Mouse (Mus musculus) C2C12 (cell line): ENCODE results near the gene BC107364. TPM values are rescaled to one million over a fixed set of nuclear protein-coding genes. Genes with fewer than 3 reads are reported as not detected.
"Not testable (repeated sequence)": the region's sequence is repeated elsewhere in the genome, so short reads cannot be mapped to it uniquely, and the experiment has no call there.

Experiments used
- H3K27me3 ChIP-seq: one replicate; pipeline ENCODE4 v1.6.1; 2011; ENCODE audit not compliant: control insufficient read depth, insufficient read depth, insufficient read length
- H3K36me3 ChIP-seq: one replicate; pipeline ENCODE4 v1.6.1; 2011; ENCODE audit not compliant: control insufficient read depth, insufficient read depth
- H3K4me3 ChIP-seq: one replicate; pipeline ENCODE4 v1.5.1; 2011; ENCODE audit warnings: mild to moderate bottlenecking, control low read depth; ENCODE audit not compliant: poor library complexity, insufficient read depth, severe bottlenecking
- H3K79me2 ChIP-seq: one replicate; pipeline ENCODE4 v1.6.1; 2011; ENCODE audit not compliant: control insufficient read depth, insufficient read depth
- H3K79me3 ChIP-seq: one replicate; pipeline ENCODE4 v1.6.1; 2011; ENCODE audit warnings: low read depth, control low read depth
- H3ac ChIP-seq: one replicate; pipeline ENCODE3; 2011; ENCODE audit warnings: low read depth; ENCODE audit not compliant: control insufficient read depth, insufficient read length
- CEBPB ChIP-seq: IDR thresholded peaks from one replicate; pipeline ENCODE4 v1.6.1; 2011; ENCODE audit warnings: low read depth, mild to moderate bottlenecking, control low read depth, moderate library complexity
- CTCF ChIP-seq: IDR thresholded peaks from one replicate; pipeline ENCODE4 v1.5.1; 2011; ENCODE audit not compliant: control insufficient read depth, insufficient read depth, insufficient read length
- FOSL1 ChIP-seq: IDR thresholded peaks from one replicate; pipeline ENCODE4 v1.8.0; 2011; ENCODE audit warnings: mild to moderate bottlenecking, low read length; ENCODE audit not compliant: poor library complexity, insufficient read depth, severe bottlenecking
- MAX ChIP-seq: IDR thresholded peaks from one replicate; pipeline ENCODE4 v1.6.1; 2011; ENCODE audit warnings: mild to moderate bottlenecking, control low read depth
- MYOD1 ChIP-seq: IDR thresholded peaks from one replicate; pipeline ENCODE4 v1.6.1; 2011; ENCODE audit warnings: low read depth; ENCODE audit not compliant: control insufficient read depth, insufficient read length
- MYOG ChIP-seq: IDR thresholded peaks from one replicate; pipeline ENCODE4 v1.6.1; 2011; ENCODE audit not compliant: control insufficient read depth, insufficient read length; ENCODE audit errors: extremely low read depth
- USF1 ChIP-seq: IDR thresholded peaks from one replicate; pipeline ENCODE4 v1.6.1; 2011; ENCODE audit warnings: low read depth, mild to moderate bottlenecking, control low read depth, moderate library complexity
- polyA plus RNA-seq: library from polyadenylated mRNA; unstranded; fragments of >200 nt; fragmentation: generic; extraction: Trizol; gene quantifications from one replicate; pipeline ENCODE4 v1.2.1, GENCODE M21; 2012; ENCODE audit warnings: missing spikeins

BC107364 gene
- polyA plus RNA-seq, 1 experiment, result not detected

- Histone ChIP-seq H3K79me3 (no peaks in the 10 kb centered on the region), H3ac (peak overlapping the region; percentile 40), H3K79me2 (no peaks in the 10 kb centered on the region), H3K4me3 (no peak overlapping the region), H3K36me3 (no peaks in the 10 kb centered on the region), H3K27me3 (peaks cover 29% of the 10 kb centered on the region)
- no peak for TF ChIP-seq MAX
- TF ChIP-seq CTCF, result no peak
- no peak for TF ChIP-seq MYOD1
- no peak for TF ChIP-seq USF1
- no peak for TF ChIP-seq FOSL1
- TF ChIP-seq MYOG, result no peak
- no peak for TF ChIP-seq CEBPB
These were observed 23.0 kb upstream of the BC107364 start for GRCm38 (mm10) chr3:96474909-96475655.

- H3K27me3 ChIP-seq, result peaks cover 29% of the 10 kb centered on the region
- not testable (repeated sequence) for H3K79me2 ChIP-seq, H3ac ChIP-seq, H3K4me3 ChIP-seq, H3K79me3 ChIP-seq, H3K36me3 ChIP-seq
These were observed 21.4 kb upstream of the BC107364 start for GRCm38 (mm10) chr3:96473556-96473955.

GRCm38 (mm10) chr3:96472066-96472465 lies 20.0 kb upstream of the BC107364 start:
- H3K79me2 ChIP-seq, result no peaks in the 10 kb centered on the region
- H3K4me3 ChIP-seq, result no peak overlapping the region
- TF ChIP-seq MYOD1 (no peak), CEBPB (no peak), FOSL1 (no peak), CTCF (no peak), USF1 (no peak), MAX (no peak), MYOG (no peak)
- peaks cover 29% of the 10 kb centered on the region for H3K27me3 ChIP-seq
- no peak overlapping the region for H3ac ChIP-seq
- no peaks in the 10 kb centered on the region for H3K36me3 ChIP-seq
- H3K79me3 ChIP-seq, result no peaks in the 10 kb centered on the region

- H3K36me3 ChIP-seq, result no peaks in the 10 kb centered on the region
- no peak for TF ChIP-seq FOSL1
- no peak for TF ChIP-seq CTCF
- no peak for TF ChIP-seq MYOG
- no peak for TF ChIP-seq USF1
- no peak for TF ChIP-seq MAX
- no peaks in the 10 kb centered on the region for H3K79me3 ChIP-seq
- no peak overlapping the region for H3K4me3 ChIP-seq
- peaks cover 11% of the 10 kb centered on the region for H3K27me3 ChIP-seq
- H3K79me2 ChIP-seq, result no peaks in the 10 kb centered on the region
- no peak overlapping the region for H3ac ChIP-seq
These were observed 17.5 kb upstream of the BC107364 start for GRCm38 (mm10) chr3:96469626-96470025.

- not testable (repeated sequence) for H3K79me2 ChIP-seq, H3K4me3 ChIP-seq, H3K27me3 ChIP-seq, H3ac ChIP-seq, H3K79me3 ChIP-seq, H3K36me3 ChIP-seq
These were observed 16.2 kb upstream of the BC107364 start for GRCm38 (mm10) chr3:96468335-96468734.

GRCm38 (mm10) chr3:96467641-96468040 lies 15.5 kb upstream of the BC107364 start:
- Histone ChIP-seq H3K36me3 (no peaks in the 10 kb centered on the region), H3ac (no peak overlapping the region), H3K27me3 (peaks cover 6% of the 10 kb centered on the region), H3K79me2 (no peaks in the 10 kb centered on the region), H3K4me3 (no peak overlapping the region), H3K79me3 (no peaks in the 10 kb centered on the region)
- no peak for TF ChIP-seq MAX
- no peak for TF ChIP-seq MYOG
- no peak for TF ChIP-seq CEBPB
- TF ChIP-seq FOSL1, result no peak
- no peak for TF ChIP-seq CTCF
- no peak for TF ChIP-seq MYOD1
- TF ChIP-seq USF1, result no peak
